Mouse (Mus musculus): ENCODE results near the gene 4933407L21Rik. TPM values are rescaled to one million over a fixed set of nuclear protein-coding genes. Genes with fewer than 3 reads are reported as not detected.

4933407L21Rik gene
- 1 to 10 TPM in 1 of 2 experiments, under 1 TPM in 1; 0.51 to 1.5 TPM for polyA plus RNA-seq (2017; shearing (Covaris generic))

- no peak for ATAC-seq
Measured at GRCm38 (mm10) chr1:85928057-85928687, at the start of gene 4933407L21Rik. TSS of gene 4933407L21Rik (plus strand) at chr1:85928483.

- no peak for ATAC-seq
Measured at GRCm38 (mm10) chr1:85882003-85882402, 46.3 kb upstream of the 4933407L21Rik start.

GRCm38 (mm10) chr1:85887221-85887620 is 41.1 kb upstream of the 4933407L21Rik start:
- no peak for ATAC-seq

GRCm38 (mm10) chr1:85894231-85894747 is 34.0 kb upstream of the 4933407L21Rik start, which contains the start of gene Itm2c:
TSS of gene Itm2c (plus strand) at chr1:85894281.
- ATAC-seq = peak; percentile 65

- no peak for ATAC-seq
Measured at GRCm38 (mm10) chr1:85894748-85895360, 33.4 kb upstream of the 4933407L21Rik start.

GRCm38 (mm10) chr1:85895391-85895837 is 32.9 kb upstream of the 4933407L21Rik start:
- peak; percentile 55 for ATAC-seq

- no peak for ATAC-seq
Measured at GRCm38 (mm10) chr1:85896110-85896509, 32.2 kb upstream of the 4933407L21Rik start.

GRCm38 (mm10) chr1:85896781-85897700 is 31.2 kb upstream of the 4933407L21Rik start:
- ATAC-seq = peak; percentile 58

GRCm38 (mm10) chr1:85897901-85898760 is 30.2 kb upstream of the 4933407L21Rik start:
- ATAC-seq = no peak

- no peak for ATAC-seq
Measured at GRCm38 (mm10) chr1:85898761-85899387, 29.4 kb upstream of the 4933407L21Rik start.

GRCm38 (mm10) chr1:85899388-85899761 is 28.9 kb upstream of the 4933407L21Rik start:
- ATAC-seq = no peak

- no peak for ATAC-seq
Measured at GRCm38 (mm10) chr1:85900521-85901333, 27.6 kb upstream of the 4933407L21Rik start.

- ATAC-seq = no peak
Measured at GRCm38 (mm10) chr1:85901516-85902107, 26.7 kb upstream of the 4933407L21Rik start.

- no peak for ATAC-seq
Measured at GRCm38 (mm10) chr1:85902108-85902561, 26.1 kb upstream of the 4933407L21Rik start.

- no peak for ATAC-seq
Measured at GRCm38 (mm10) chr1:85906892-85907291, 21.4 kb upstream of the 4933407L21Rik start.

GRCm38 (mm10) chr1:85908754-85909590 is 19.3 kb upstream of the 4933407L21Rik start:
- ATAC-seq = no peak

GRCm38 (mm10) chr1:85913078-85913755 is 15.1 kb upstream of the 4933407L21Rik start:
- ATAC-seq = no peak

- ATAC-seq = no peak
Measured at GRCm38 (mm10) chr1:85915890-85916289, 12.4 kb upstream of the 4933407L21Rik start.

Measured in activated CD4-positive, CD25-positive, alpha-beta regulatory T cell, adult 4 months (primary cell).